Mouse (Mus musculus): Measurements from ENCODE around the gene Prss57.

DNA sequence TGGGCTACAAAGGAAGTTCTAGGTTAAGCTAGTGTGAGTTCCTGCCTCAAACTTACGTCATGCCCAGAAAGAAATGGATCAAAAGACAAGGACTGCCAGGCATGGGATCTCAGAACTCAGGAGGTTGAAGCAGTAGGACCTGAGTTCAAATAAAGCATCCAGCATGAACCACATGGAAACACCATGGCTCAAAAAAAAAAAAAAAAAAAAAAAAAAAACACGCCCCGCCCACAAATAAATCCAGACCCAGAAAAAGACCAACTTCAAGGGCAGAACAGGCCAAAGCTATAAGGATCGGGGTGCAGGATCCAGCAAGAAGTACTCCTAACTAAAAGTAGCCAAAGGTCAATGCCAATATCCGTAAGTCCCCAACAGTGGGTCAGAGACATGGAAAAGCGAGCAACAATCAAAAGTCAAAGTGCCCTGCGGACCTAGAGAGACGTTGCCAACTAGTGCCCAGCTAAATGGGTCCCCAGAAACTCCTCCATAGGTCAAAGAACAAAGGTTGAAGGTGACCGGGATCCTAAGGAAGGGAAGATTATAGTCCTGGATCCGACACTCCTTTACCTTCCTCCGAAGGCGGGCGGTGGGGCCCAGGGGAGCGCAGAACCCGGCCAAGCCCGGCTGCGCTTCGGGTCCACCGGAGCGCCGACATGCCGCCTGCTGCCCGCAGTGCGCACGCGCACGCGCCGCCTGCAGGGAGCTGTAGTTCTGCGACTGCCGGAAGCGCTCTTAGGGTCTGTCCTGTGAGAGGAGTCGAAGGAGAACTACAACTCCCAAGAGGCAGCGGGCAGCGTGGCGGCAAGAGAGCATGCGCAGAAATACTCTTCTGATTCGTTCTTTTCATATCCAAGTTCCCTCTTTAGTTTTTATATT is 44.6 kb downstream of the Prss57 start, which contains the start of gene Polrmt:
- TF ChIP-seq POLR2A (IDR thresholded peaks at IDR 0.05; ENCODE audit: control insufficient read depth, low read depth, low read length) (peak; percentile 84), CTCF (IDR thresholded peaks at IDR 0.05; ENCODE audit: control insufficient read depth, insufficient read depth, insufficient replicate concordance, low read depth, low read length) (no peak)

All from testis, adult 2 months (tissue).